Mouse (Mus musculus): Measurements from ENCODE around the gene Sorcs2.

DNA sequence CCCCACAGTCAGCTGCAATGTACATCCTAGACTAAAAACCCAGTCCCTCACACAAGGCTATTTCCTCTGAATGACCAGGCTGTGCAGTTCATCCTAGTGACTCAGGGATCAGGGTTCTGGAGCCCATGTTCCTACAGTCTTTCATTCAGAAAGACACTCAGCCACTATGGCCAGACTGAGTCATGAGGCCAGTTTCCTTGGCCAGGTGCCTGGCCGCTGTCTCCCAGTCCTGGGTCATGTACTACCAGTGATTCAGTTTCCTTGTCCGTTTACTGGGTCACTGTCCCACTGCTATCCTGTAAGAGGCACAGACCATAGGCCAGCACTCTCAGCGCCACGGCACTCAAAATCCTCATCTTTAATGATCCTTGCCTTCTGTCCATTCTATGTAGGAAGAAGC lies 209.6 kb downstream of the Sorcs2 start:
- TF ChIP-seq CTCF (IDR thresholded peaks at IDR 0.05; ENCODE audit: borderline replicate concordance, control insufficient read depth, extremely low read depth, insufficient read depth, low read length, poor library complexity) (no peak), POLR2A (IDR thresholded peaks at IDR 0.05; ENCODE audit: control insufficient read depth, extremely low read depth, insufficient read depth, low read length, poor library complexity) (no peak)

All from thymus, adult 2 months (tissue).